Mouse (Mus musculus): ENCODE data around the gene Fam171a1.
"Not testable (repeated sequence)": the region's sequence is repeated elsewhere in the genome, so short reads cannot be mapped to it uniquely, and the experiment has no call there.

The Fam171a1 gene

DNA sequence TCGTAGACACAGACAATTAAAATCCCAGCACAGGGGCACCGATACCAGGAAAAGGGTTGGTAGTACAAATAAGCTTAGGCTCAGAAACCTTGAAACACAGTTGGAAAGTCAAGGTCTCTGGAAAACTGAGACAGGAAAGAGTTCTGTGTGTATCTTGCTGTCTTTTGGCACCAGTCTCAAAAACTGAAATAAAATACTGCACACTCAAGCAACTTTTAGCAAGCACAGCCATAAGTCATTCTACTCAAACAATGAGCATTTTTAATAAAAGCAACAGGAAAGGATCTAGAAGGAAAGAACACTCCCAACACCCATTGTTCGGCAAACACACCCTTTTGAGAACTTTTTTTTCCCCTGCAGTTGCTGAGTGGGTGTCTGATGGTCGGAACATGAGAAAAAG lies at the start of gene Fam171a1:
Gene Fam171a1 (plus strand): TSS at position 359 of the 400 bp plus-strand sequence.
- DNase-seq = no peak

DNA sequence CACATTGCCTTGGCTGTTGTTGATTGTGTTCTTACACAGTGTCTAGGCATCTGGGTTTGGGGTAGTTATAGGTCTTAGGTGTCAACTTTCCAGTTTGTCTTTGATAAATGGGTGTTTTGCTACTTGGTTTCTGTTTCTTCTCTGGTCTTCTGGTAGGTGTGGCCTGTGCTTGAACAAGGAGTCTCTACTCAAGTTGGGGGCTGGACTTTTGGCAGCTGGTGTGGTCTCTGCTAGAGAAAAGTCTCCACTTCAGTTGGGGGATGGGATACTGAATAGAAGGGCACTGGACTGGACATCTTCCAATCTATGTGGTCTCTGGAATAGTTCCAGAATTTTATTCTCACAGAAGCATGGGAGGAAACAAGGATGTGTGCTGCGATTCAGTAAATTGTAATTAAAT lies 44.9 kb upstream of the Fam171a1 start:
- no peak for DNase-seq

DNA sequence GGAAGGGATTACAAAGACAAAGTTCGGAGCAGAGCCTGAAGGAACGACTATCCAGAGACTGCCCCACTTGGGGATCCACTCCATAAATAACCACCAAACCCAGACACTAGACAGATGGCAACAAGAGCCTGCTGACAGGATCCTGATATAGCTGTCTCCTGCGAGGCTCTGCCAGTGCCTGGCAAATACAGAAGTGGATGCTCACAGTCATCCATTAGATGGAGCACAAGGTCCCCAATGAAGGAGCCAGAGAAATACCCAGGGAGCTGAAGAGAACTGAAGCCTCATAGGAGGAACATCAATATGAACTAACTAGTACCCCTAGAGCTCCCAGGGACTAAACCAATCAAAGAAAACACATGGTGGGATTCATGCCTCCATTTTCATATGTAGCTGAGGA lies 25.7 kb upstream of the Fam171a1 start:
- DNase-seq = not testable (repeated sequence)

DNA sequence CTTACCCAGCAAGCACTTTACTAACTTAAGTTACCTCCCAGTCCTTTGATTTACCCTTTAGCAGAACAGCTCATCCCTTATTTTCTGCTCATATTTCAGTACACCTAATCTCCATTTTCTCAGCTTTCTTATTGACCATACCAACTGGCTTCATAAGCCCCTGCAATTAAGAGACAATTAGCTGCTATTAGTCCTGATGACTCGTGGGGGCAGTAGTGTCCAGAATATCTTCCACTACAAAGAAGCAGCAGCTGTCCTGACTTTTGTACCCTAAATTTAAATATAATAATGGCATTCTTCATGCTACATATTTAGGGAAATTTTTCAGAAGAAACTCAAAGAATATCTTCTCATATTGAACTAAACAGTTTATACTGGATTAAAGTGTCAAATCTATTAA lies 24.8 kb upstream of the Fam171a1 start:
- no peak for DNase-seq

DNA sequence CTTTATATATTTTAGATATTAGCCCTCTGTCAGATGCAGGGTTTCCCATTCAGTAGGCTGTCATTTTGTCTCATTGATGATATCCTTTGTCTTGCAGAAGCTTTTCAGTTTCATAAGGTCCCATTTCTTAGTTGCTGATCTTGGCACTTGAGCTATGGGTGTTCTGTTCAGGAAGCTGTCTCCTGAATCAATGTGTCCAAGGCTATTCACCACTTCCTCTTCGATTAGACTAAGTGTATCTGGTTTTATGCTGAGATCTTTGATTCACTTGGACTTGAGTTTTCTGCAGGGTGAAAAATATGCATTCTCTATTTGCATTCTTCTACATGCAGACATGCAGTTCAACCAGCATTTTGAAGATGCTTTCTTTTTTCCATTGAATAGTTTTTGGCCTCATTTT lies 17.9 kb upstream of the Fam171a1 start:
- DNase-seq = no peak

DNA sequence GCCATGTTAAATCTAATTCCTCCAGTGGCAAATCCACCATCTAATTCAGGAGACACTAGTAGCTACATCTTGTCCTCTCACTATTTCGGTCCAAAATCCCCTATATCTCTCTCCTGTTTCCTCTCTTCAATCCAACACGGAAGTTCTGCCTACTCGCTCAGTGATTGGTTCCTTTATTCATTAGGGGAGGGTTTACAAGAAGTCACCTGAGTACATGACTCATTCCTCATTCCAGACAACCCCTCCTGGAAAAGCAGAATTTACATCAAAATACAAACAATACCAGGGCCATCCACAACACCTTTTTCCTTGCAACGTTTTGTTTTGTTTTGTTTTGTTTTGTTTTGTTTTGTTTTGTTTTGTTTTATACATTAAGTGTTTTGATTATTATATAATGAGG lies 14.1 kb upstream of the Fam171a1 start:
- DNase-seq = no peak

DNA sequence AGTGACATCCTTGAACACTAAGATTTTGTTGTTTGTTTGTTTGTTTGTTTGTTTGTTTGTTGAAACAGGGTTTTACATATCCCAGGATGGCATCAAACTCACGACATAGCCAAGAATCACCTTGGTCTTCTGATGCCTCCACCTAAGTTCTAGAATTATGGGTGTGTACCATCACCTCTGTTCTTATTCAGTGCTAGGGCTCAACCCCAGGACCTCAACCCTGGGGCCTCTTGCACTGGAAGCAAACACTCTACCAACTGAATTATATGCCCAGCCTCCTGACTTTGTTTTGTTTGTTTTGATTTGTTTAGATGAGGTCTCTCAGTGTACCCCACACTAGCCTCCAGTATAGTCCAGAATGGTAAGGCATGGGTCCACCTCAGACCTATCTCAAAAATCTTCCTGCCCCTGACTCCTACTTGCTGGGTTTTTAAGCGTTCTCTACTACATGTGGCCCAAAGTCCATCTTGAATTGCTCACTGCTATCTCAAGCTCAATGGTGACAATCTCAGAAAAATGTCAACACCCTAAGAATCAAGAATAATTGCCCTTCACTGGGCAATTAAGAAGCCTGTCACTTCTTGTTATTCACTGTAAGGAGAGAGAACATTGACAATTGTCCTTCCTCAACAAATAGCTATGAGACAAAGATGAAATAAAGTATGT lies 12.6 kb upstream of the Fam171a1 start:
- DNase-seq = no peak

DNA sequence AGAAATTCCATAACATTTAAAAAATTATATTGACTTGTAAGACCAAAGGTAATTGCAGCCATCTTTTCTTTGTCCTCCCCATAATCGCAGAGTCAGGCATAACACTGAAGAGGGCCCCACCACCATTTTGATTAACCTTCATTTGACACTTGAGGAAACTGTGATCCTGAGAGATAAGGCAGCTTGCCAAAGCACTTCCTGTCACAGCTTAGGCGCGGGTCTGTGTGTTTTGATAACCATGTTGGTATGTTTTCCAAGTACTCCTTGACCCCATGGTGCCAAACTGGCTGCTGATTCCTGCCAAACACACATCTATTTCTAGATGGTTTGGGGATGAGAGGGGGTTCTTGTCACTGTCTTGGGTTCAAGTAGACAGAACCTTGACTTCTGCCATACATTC lies 11.7 kb upstream of the Fam171a1 start:
- DNase-seq = no peak

DNA sequence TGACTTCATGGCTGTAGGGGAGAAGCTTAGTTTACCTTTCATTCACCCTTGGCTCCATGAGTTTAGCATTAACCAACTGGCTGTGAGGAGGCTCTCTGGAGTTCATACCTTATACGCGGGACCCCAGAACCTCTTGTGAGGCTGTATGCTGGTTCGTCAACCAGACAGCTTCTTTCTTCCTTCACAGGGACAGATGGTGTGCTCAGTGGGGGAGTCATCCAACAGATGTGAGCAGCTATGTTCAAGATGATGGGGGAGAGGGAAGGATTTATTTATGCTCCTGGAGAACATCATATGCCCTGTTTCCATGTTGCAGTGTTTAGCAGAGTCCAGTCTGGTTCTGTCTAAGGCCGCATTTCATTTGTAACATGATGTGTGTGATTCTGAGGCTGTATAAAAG lies 6.6 kb upstream of the Fam171a1 start:
- DNase-seq = no peak

DNA sequence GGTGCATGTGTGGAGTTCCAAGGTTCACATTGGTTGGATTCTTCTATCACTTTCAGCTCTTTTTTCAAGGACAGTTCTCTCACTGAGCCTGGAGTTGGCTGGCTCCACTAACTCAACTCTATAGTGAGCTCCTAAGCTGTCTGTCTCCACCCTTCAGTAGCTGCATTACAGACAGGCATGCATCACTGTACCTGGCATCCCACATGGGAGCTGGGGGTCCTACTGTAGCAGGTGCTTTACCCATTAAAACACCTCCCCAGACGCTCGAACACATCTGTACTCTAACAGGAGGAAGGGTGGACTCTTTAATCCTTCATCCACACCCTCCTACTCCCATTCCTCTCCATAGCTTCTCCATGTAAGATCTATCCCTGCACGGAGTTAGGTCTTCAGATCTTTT lies 5.6 kb upstream of the Fam171a1 start:
- DNase-seq = no peak

DNA sequence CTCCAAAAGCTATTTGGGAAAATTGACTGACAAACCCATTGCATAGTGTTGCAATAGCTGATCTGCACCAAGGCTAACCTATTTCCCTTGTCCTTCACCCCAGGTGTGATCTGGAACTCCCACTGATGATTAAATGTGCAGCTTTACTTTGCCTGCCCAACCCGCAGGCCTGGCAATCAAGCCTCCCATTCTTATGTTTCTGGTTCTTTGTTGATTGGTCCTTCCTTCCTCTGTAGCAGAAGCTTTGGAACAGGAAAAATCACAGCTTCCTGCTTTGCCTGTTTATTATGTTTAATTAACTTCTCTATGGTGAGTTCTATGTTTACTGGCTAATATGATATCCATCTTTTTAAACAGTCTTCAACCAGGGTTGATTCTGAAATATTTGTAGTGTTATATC lies 5.2 kb upstream of the Fam171a1 start:
- DNase-seq = no peak

DNA sequence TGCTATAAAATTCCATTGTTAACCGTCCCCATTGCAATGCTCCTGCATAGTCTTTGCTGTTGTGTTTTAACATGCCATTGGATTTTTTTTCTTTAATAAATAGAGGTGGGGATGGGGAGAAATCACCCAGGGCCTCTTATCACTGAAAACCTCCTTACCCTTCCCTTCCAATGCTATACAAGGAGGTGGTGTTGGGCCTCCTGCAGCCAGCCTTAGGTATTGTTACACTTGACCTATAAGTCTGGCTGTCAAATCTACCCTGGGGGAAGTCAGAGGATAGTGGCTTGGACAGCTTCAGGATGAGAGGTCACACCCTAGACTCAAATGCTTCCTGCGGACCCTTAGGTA lies 3.8 kb downstream of the Fam171a1 start:
- DNase-seq = no peak

DNA sequence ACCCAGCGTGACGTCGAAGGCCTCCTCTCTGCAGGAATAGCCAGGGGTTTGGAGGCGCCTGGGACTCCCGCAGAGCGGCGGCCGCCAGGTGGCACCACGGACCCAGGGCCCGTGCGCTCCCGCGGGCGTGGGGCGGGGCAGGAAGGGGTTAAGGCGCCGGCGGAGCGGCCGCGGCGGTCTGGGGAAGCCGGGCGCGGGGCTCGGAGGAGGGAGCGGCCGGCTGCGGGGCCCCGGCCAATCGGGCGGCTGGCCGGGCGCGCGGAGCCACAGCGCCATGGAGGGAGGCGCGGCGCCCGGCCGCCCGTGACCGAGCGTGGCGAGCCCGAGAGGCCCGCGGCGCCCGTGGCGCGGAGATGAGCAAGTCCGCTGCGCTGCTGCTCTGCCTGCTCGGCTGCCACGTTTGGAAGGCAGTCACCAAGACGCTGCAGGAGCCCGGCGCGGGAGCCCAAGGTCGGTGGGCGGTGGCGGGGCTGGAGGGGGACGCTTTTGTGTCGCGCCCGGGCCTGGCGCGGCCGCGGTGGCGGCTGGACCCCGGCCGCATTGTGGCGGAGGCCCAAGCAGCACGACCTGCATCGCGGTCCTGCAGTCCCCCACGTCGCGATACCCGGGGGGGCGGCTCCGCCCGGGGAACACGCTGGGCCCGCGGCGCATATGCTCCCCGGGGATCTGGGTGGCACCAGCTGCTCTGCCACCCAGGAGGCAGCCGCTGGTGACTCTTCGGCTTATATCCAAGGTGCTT lies 4.3 kb downstream of the Fam171a1 start:
- peak; percentile 94 for DNase-seq

DNA sequence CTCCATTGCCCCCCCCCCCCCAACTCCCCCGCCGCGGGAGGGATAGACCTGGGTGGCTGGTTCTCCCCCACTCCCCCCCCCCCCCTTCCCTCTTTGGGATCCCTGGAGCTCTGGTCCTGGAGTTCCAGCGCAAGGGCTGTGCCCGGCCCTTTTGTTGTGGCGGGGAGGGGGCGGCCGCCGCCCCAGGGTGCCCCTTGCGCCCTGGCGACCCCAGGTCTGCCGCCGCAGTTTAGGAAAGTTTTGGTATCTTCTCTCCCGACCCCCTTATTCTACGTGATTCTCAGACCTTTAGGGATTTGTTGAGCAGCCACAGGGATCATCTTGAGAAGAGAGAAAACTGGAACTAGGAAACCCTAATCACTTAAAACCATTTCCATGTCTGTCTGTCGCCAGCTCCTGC lies 4.9 kb downstream of the Fam171a1 start:
- no peak for DNase-seq

DNA sequence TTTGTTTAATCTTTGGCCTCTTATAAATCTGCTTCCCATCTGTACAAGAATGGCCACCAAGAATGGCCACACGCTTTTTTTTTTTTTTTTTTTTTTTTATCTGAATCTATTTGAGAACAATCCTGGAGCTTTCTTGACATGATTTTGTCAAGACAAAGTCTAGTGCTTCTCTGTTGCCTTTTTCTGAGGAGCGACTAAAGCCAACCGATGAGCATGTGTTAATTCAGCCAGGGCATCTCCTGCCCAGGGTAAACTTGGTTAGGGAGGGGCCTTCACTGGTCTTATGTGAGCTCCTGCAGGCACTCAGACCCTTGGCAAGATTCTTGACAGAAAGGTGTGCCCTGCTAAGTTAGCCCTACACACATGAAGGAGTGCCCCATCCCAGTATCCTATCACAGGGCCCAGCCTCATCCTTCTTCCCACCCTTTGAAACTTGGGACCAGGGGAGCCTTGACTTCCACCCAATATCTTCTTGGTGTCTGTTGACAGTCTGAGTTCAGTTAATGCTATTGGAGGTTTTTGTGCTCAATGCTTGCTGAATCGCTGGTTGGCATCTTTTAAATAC lies 5.4 kb downstream of the Fam171a1 start:
- no peak for DNase-seq

DNA sequence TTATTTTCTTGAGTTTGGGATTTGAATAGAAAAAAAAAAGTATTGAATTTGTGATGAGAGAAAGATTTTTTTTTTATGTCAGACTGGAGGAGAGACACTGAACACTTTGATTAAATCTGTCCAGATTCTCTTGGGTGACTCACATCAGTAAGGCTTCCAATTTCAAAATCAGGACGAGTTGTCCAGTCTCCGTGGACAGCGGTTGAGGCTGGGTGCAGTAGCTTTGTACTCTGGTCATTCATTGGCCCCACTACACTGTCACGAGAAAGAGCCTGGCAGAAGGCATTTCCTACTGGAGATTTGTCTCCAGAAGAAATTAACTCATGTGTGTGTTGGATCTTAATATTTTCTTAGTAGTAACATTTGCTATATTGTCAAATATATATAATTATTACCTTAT lies 8.5 kb downstream of the Fam171a1 start:
- no peak for DNase-seq

DNA sequence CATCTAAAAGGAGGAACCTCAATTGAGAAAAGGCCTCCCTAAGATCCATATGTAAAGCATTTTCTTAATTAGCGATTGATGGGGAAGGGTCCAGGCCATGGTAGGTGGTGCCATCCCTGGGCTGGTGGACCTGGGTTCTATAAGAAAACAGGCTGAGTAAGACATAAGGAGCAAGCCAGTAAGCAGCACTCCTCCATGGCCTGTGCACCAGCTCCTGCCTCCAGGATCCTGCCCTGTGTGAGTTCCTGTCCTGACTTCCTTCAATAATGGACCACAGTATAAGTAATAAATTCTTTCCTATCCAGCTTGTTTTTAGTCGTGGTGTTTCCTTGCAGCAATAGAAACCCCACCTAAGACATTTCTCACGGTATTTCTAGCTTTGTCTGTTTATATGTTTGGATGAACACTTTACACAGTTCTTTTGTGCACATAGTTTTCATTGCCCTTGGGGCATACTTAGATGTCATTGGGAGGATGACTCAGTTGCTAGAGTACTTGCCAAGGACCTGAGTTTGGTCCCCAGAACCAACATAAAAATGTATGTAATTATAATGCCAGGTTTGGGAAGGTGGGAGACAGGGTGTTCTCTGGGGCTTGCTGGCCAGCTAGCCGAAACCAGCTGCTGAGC lies 13.3 kb downstream of the Fam171a1 start:
- DNase-seq = no peak

DNA sequence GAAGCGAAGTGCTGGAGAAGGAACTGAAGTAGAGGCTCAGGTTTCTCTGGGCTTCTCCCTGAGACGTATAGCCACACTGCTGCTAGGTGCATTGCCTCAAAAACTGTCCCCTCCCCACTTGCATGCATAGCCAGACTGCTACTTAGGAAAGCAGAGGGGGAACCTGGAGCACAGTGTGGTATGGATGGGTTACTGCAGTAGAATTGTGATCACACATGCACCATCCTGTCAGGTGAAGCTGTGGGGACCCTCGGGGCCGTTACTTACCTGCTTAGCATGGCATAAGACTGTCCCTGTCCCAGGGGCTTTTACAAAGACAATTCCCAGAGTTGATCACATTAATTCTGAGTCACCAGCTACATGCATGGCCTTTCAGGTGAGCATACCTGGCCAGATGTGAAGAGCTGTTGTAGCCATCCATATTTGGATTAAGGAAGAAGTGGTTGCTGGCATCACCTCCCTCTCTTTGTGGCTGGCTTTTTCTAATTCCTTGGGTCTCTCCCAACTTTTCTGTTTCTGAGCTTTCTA lies 14.4 kb downstream of the Fam171a1 start:
- DNase-seq = no peak

DNA sequence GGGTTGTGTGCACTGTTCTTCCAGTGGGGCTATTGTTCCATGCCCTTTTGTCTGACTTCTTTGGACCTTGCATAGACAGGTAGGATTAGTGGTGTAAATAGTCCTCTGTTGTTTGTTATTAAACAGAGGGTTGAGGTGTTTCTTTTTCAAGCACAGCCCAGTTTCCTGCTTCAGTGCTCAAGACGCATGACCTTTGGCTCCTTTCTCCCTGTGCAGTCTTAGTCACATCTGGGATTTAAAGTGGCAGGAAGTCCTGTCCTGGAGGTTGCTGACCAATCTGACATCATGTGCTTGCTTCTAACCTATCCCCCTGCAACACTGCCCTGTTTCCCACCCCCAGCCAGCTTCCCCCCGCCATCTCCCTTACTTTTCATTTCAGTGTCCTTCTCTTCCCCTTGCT lies 14.9 kb downstream of the Fam171a1 start:
- DNase-seq = no peak

DNA sequence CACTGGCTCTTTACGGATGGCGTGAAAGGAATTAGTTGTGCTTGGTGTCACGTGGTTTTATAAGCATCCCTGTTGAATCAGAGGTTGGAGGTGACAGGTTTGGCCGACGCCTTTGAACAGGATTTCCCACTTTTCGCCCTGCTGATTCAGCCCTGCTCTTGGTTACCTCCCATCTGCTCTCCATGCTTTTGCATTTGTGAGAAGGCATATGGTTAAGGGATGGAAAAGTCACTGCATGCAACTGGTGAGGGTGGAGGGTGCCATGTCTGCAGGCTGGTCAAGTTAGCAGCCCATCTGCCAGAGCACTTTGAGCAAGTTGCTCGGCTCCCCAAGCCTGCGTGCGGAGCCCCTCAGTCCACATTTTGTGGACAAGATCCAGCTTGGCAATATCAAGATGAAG lies 18.4 kb downstream of the Fam171a1 start:
- no peak for DNase-seq

DNA sequence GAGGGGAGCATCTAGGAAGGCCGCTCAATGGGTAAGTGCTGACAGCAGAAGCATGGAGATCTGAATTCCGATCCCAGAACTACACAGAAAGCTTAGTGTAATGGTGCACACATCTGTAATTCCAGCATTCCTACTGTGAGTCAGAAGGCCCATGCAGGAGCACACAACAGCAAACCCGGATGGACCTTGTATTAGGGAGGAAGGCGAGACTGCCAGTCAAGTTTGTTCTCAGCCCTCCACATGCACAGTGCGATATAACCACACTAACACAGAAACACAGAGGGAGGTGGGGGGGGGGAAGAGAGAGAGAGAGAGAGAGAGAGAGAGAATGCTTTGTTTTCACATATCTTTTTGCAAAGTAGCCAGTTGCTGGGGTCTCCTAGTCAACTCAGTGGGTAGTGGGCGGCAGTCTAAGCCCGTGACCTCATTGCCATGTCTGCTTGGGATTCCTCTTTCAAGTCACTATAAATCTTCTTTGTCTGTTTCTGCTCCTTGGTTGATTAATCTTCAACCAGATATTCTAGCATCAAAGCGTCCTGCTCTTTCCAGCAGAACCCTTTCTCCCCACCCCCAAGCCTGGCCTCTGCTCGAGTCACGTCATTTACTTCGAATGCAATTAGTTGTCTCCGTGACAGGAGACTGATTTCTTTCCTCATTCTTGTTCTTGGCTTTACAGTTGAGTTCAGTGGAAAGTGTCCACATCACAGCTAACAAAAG lies 20.7 kb downstream of the Fam171a1 start:
- no peak for DNase-seq

DNA sequence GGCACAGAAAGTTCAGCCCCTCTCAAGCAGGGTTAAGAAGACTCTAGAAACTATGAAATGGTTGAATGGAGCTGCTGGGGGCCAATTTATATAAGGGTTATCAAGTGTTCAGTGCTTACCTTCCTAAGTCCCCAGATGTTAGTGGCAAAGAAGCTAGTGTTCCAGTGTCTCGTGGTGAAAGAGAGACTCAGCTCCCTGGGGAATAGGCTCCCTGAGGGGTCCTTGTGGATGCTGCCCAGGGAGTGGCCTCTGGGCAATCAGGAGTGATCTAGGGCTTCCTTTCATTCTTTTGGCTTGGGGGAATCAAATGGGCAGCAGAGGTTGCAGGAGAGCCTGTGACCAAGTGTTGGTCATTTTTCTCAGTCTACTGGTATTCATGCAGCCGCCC lies 21.3 kb downstream of the Fam171a1 start:
- no peak for DNase-seq

DNA sequence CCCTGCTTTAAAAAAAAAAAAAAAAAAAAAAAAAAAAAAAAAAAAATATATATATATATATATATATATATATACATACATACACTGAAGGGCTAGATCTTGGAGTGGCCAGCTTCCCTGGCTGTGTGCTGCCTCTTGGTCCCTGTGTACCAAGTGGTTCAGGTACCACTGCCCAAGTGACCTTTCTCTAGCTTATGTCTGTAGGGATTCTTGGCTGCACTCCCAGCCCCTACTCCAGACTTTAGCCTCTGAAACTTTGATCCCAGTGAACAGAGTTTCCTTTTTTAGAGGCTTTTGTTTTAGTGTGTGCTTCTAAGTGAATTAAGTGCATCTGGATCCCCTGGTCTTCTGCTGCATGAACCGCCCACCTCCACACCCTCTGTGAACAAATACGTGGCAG lies 24.3 kb downstream of the Fam171a1 start:
- DNase-seq = no peak

All from right cerebral cortex, postnatal 14 days (tissue).